Mouse (Mus musculus): ENCODE measurements at regions not wholly inside any gene's neighbourhood (a gene's known extent, or its start where the extent isn't known, plus 50 kb on each side); places are given as distances from the start of the nearest gene placed in this dataset.

GRCm38 (mm10) chr1:185071566-185071965 is 72.2 kb upstream of the Mark1 start:
- Histone ChIP-seq H3K9me3 (ENCODE audit: control insufficient read depth, low read length) (no peaks in the 10 kb centered on the region), H3K27me3 (ENCODE audit: control insufficient read depth, insufficient read depth, low read length) (no peaks in the 10 kb centered on the region), H3K4me1 (replicated peaks; ENCODE audit: control insufficient read depth, insufficient read depth, low read length) (no peaks in the 10 kb centered on the region), H3K4me3 (replicated peaks; ENCODE audit: low read length) (no peak overlapping the region), H3K4me2 (replicated peaks) (no peak overlapping the region), H3K27ac (no peak overlapping the region), H3K36me3 (replicated peaks; ENCODE audit: control insufficient read depth, insufficient read depth) (no peaks in the 10 kb centered on the region), H3K9ac (no peak overlapping the region)
- WGBS = 56% methylated on average over 7 of the region's 7 CpGs
- DNase-seq (ENCODE audit: low spot score) = no peak
- ATAC-seq (ENCODE audit: low FRiP score) = no peak

- DNase-seq (ENCODE audit: low spot score) (no peak), ATAC-seq (ENCODE audit: low FRiP score) (no peak)
- H3K9me3 ChIP-seq (ENCODE audit: control insufficient read depth, low read length) = no peaks in the 10 kb centered on the region
- H3K27ac ChIP-seq = no peak overlapping the region
- H3K4me1 ChIP-seq (replicated peaks; ENCODE audit: control insufficient read depth, insufficient read depth, low read length) = no peaks in the 10 kb centered on the region
- H3K27me3 ChIP-seq (ENCODE audit: control insufficient read depth, insufficient read depth, low read length) = no peaks in the 10 kb centered on the region
- H3K36me3 ChIP-seq (replicated peaks; ENCODE audit: control insufficient read depth, insufficient read depth) = no peaks in the 10 kb centered on the region
- no peak overlapping the region for H3K9ac ChIP-seq
- H3K4me3 ChIP-seq (replicated peaks; ENCODE audit: low read length) = no peak overlapping the region
- no peak overlapping the region for H3K4me2 ChIP-seq (replicated peaks)
- 88% methylated on average over 3 of the region's 3 CpGs for WGBS
Observed at GRCm38 (mm10) chr1:185070853-185071149, 71.4 kb upstream of the Mark1 start.

GRCm38 (mm10) chr1:185070062-185070852 is 70.9 kb upstream of the Mark1 start:
- no peak overlapping the region for H3K27ac ChIP-seq
- no peak overlapping the region for H3K9ac ChIP-seq
- H3K9me3 ChIP-seq (ENCODE audit: control insufficient read depth, low read length) = no peaks in the 10 kb centered on the region
- no peaks in the 10 kb centered on the region for H3K27me3 ChIP-seq (ENCODE audit: control insufficient read depth, insufficient read depth, low read length)
- DNase-seq (ENCODE audit: low spot score) (no peak), ATAC-seq (ENCODE audit: low FRiP score) (no peak)
- H3K36me3 ChIP-seq (replicated peaks; ENCODE audit: control insufficient read depth, insufficient read depth) = no peaks in the 10 kb centered on the region
- H3K4me3 ChIP-seq (replicated peaks; ENCODE audit: low read length) = no peak overlapping the region
- WGBS = 81% methylated on average over 10 of the region's 10 CpGs
- H3K4me2 ChIP-seq (replicated peaks) = no peak overlapping the region
- no peaks in the 10 kb centered on the region for H3K4me1 ChIP-seq (replicated peaks; ENCODE audit: control insufficient read depth, insufficient read depth, low read length)

- H3K9me3 ChIP-seq (ENCODE audit: control insufficient read depth, low read length) = no peaks in the 10 kb centered on the region
- H3K27me3 ChIP-seq (ENCODE audit: control insufficient read depth, insufficient read depth, low read length) = no peaks in the 10 kb centered on the region
- no peak for ATAC-seq (ENCODE audit: low FRiP score)
- H3K9ac ChIP-seq = no peak overlapping the region
- H3K36me3 ChIP-seq (replicated peaks; ENCODE audit: control insufficient read depth, insufficient read depth) = no peaks in the 10 kb centered on the region
- DNase-seq (ENCODE audit: low spot score) = no peak
- no peak overlapping the region for H3K4me2 ChIP-seq (replicated peaks)
- 93% methylated on average over 6 of the region's 6 CpGs for WGBS
- no peaks in the 10 kb centered on the region for H3K4me1 ChIP-seq (replicated peaks; ENCODE audit: control insufficient read depth, insufficient read depth, low read length)
- no peak overlapping the region for H3K4me3 ChIP-seq (replicated peaks; ENCODE audit: low read length)
- no peak overlapping the region for H3K27ac ChIP-seq
Observed at GRCm38 (mm10) chr1:185068136-185068535, 68.8 kb upstream of the Mark1 start.

- H3K36me3 ChIP-seq (replicated peaks; ENCODE audit: control insufficient read depth, insufficient read depth) = no peaks in the 10 kb centered on the region
- H3K4me1 ChIP-seq (replicated peaks; ENCODE audit: control insufficient read depth, insufficient read depth, low read length) = no peaks in the 10 kb centered on the region
- ATAC-seq (ENCODE audit: low FRiP score) (no peak), DNase-seq (ENCODE audit: low spot score) (no peak)
- no peaks in the 10 kb centered on the region for H3K9me3 ChIP-seq (ENCODE audit: control insufficient read depth, low read length)
- 82% methylated on average over 5 of the region's 5 CpGs for WGBS
- no peak overlapping the region for H3K9ac ChIP-seq
- no peak overlapping the region for H3K4me3 ChIP-seq (replicated peaks; ENCODE audit: low read length)
- no peak overlapping the region for H3K4me2 ChIP-seq (replicated peaks)
- no peaks in the 10 kb centered on the region for H3K27me3 ChIP-seq (ENCODE audit: control insufficient read depth, insufficient read depth, low read length)
- H3K27ac ChIP-seq = no peak overlapping the region
Observed at GRCm38 (mm10) chr1:185067661-185068060, 68.3 kb upstream of the Mark1 start.

GRCm38 (mm10) chr1:185065056-185065455 is 65.7 kb upstream of the Mark1 start:
- no peak overlapping the region for H3K4me2 ChIP-seq (replicated peaks)
- DNase-seq (ENCODE audit: low spot score) (no peak), ATAC-seq (ENCODE audit: low FRiP score) (no peak)
- no peaks in the 10 kb centered on the region for H3K9me3 ChIP-seq (ENCODE audit: control insufficient read depth, low read length)
- H3K27ac ChIP-seq = no peak overlapping the region
- no peaks in the 10 kb centered on the region for H3K27me3 ChIP-seq (ENCODE audit: control insufficient read depth, insufficient read depth, low read length)
- WGBS = 74% methylated on average over 3 of the region's 3 CpGs
- H3K9ac ChIP-seq = no peak overlapping the region
- no peaks in the 10 kb centered on the region for H3K4me1 ChIP-seq (replicated peaks; ENCODE audit: control insufficient read depth, insufficient read depth, low read length)
- no peaks in the 10 kb centered on the region for H3K36me3 ChIP-seq (replicated peaks; ENCODE audit: control insufficient read depth, insufficient read depth)
- no peak overlapping the region for H3K4me3 ChIP-seq (replicated peaks; ENCODE audit: low read length)

GRCm38 (mm10) chr1:185062103-185062502 is 62.7 kb upstream of the Mark1 start:
- ATAC-seq (ENCODE audit: low FRiP score) = no peak
- H3K36me3 ChIP-seq (replicated peaks; ENCODE audit: control insufficient read depth, insufficient read depth) = no peaks in the 10 kb centered on the region
- H3K9me3 ChIP-seq (ENCODE audit: control insufficient read depth, low read length) = no peaks in the 10 kb centered on the region
- H3K4me1 ChIP-seq (replicated peaks; ENCODE audit: control insufficient read depth, insufficient read depth, low read length) = no peaks in the 10 kb centered on the region
- H3K27ac ChIP-seq = no peak overlapping the region
- no peak for DNase-seq (ENCODE audit: low spot score)
- H3K4me2 ChIP-seq (replicated peaks) = no peak overlapping the region
- H3K27me3 ChIP-seq (ENCODE audit: control insufficient read depth, insufficient read depth, low read length) = no peaks in the 10 kb centered on the region
- no peak overlapping the region for H3K9ac ChIP-seq
- 76% methylated on average over 11 of the region's 11 CpGs for WGBS
- no peak overlapping the region for H3K4me3 ChIP-seq (replicated peaks; ENCODE audit: low read length)

GRCm38 (mm10) chr1:185057443-185057842 is 58.1 kb upstream of the Mark1 start:
- WGBS = 87% methylated on average over 15 of the region's 15 CpGs
- Histone ChIP-seq H3K4me1 (replicated peaks; ENCODE audit: control insufficient read depth, insufficient read depth, low read length) (no peaks in the 10 kb centered on the region), H3K27ac (no peak overlapping the region), H3K4me2 (replicated peaks) (no peak overlapping the region), H3K36me3 (replicated peaks; ENCODE audit: control insufficient read depth, insufficient read depth) (no peaks in the 10 kb centered on the region), H3K27me3 (ENCODE audit: control insufficient read depth, insufficient read depth, low read length) (no peaks in the 10 kb centered on the region), H3K9me3 (ENCODE audit: control insufficient read depth, low read length) (no peaks in the 10 kb centered on the region), H3K9ac (no peak overlapping the region), H3K4me3 (replicated peaks; ENCODE audit: low read length) (no peak overlapping the region)
- DNase-seq (ENCODE audit: low spot score) (no peak), ATAC-seq (ENCODE audit: low FRiP score) (no peak)

- Histone ChIP-seq H3K4me2 (replicated peaks) (no peak overlapping the region), H3K27ac (no peak overlapping the region), H3K36me3 (replicated peaks; ENCODE audit: control insufficient read depth, insufficient read depth) (no peaks in the 10 kb centered on the region), H3K4me3 (replicated peaks; ENCODE audit: low read length) (no peak overlapping the region), H3K9me3 (ENCODE audit: control insufficient read depth, low read length) (no peaks in the 10 kb centered on the region), H3K27me3 (ENCODE audit: control insufficient read depth, insufficient read depth, low read length) (no peaks in the 10 kb centered on the region), H3K9ac (no peak overlapping the region), H3K4me1 (replicated peaks; ENCODE audit: control insufficient read depth, insufficient read depth, low read length) (no peaks in the 10 kb centered on the region)
- ATAC-seq (ENCODE audit: low FRiP score) (no peak), DNase-seq (ENCODE audit: low spot score) (no peak)
- WGBS = 81% methylated on average over 6 of the region's 6 CpGs
Observed at GRCm38 (mm10) chr1:185052700-185053099, 53.3 kb upstream of the Mark1 start.

GRCm38 (mm10) chr1:185049980-185050379 is 50.6 kb upstream of the Mark1 start:
- Histone ChIP-seq H3K27me3 (ENCODE audit: control insufficient read depth, insufficient read depth, low read length) (no peaks in the 10 kb centered on the region), H3K9ac (no peak overlapping the region), H3K4me3 (replicated peaks; ENCODE audit: low read length) (no peak overlapping the region), H3K36me3 (replicated peaks; ENCODE audit: control insufficient read depth, insufficient read depth) (no peaks in the 10 kb centered on the region), H3K4me2 (replicated peaks) (no peak overlapping the region), H3K4me1 (replicated peaks; ENCODE audit: control insufficient read depth, insufficient read depth, low read length) (no peaks in the 10 kb centered on the region), H3K27ac (no peak overlapping the region), H3K9me3 (ENCODE audit: control insufficient read depth, low read length) (no peaks in the 10 kb centered on the region)
- ATAC-seq (ENCODE audit: low FRiP score) = no peak
- DNase-seq (ENCODE audit: low spot score) = no peak
- WGBS = 90% methylated on average over 2 of the region's 2 CpGs
